Mouse (Mus musculus) adrenal gland, postnatal 0 days (tissue): Measurements from ENCODE around the gene Gal. TPM values are rescaled to one million over a fixed set of nuclear protein-coding genes. Genes with fewer than 3 reads are reported as not detected.

Source experiments
- polyA plus RNA-seq: library from polyadenylated mRNA; unstranded; fragments of >200 nt; fragmentation: Nextera tagmentation; extraction: Ambion mirVana; gene quantifications from 2 replicates; pipeline ENCODE4 v1.2.1, GENCODE M21; 2015

Gal gene
- 17.8 and 30.9 TPM in 2 replicates for polyA plus RNA-seq

GRCm38 (mm10) chr19:3414268-3414733 is at the start of gene Gal:
TSS of gene Gal (minus strand) at chr19:3414544.

GRCm38 (mm10) chr19:3388629-3389057 is 25.7 kb downstream of the Gal start, which contains the start of gene Tesmin:
TSS of gene Tesmin (plus strand) at chr19:3388857.

Other genes starting within 250 kb of the Gal start
- gene Mrpl21, start 131.6 kb downstream of the Gal start, polyA plus RNA-seq = 109 and 117 TPM in 2 replicates
- gene Ighmbp2, start 131.5 kb downstream of the Gal start, polyA plus RNA-seq = 4.2 and 5.9 TPM in 2 replicates
- 57.9 and 95.2 TPM in 2 replicates for gene Cpt1a, start 92.2 kb downstream of the Gal start, polyA plus RNA-seq
- gene Tesmin, start 25.7 kb downstream of the Gal start, polyA plus RNA-seq = 1.3 and 2.5 TPM in 2 replicates
- gene Ppp6r3, start 161.2 kb upstream of the Gal start, polyA plus RNA-seq = 18.9 and 30.8 TPM in 2 replicates